Mouse (Mus musculus) ovary, postnatal 10 days (tissue): ENCODE measurements around the gene Arhgef3.

Experiments used
- DNase-seq: peaks from one replicate; pipeline ENCODE4 v3.0.0; 2022; ENCODE audit warnings: low spot score

The Arhgef3 gene

DNA sequence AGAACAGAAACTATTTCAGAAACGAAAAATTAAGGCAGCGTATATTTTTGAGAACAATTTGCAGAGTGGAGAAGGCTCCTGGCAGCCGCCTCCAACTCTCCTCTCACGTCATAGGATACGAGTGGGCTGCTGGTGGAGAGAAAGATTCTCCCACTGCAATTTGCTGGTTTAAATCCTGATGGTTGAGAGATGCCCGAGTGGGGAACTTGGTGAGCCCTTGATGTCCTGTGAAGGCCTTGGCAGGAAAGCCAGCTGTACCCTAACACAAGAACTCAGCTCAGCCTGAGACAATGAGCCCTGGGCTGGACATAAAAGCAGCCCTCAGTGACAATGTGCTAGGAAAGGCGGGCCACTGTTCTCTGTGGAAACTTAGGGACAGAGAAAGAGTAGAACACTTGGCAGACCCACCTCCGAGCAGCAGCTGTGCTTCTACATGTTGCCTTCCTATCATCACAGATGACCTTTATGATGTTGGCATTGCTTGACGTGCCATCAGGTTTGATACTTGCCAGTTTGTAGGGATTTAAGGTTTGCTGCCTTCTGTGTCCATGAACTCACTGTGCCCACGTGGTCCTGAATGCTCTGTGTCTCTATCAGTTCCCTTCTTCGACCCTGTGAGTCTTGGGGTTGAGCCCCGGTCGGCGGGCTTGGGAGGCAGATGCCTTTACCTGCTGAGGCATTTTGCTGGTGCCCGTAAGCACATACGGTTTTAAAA is 154.4 kb downstream of the Arhgef3 start:
- DNase-seq: no peak

DNA sequence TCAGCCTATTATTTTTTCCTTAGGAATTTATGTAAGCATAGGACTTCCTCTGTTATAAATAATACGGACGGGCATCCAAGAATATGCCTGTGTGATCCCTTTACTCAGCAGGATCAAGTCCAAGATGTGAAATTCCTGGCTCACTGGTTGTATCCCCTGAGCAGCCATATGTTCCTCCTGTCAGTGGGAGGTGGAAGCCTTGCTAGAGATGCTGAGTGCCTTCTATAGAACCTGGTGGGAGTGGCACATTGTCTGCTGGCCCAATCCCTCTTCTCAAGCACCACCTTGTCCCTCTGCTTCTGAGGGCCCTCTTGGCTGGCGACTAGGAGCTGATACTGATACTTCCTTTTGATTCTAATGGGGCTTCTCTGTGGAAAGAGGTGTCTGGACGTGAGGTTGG is 155.1 kb downstream of the Arhgef3 start:
- DNase-seq: no peak

DNA sequence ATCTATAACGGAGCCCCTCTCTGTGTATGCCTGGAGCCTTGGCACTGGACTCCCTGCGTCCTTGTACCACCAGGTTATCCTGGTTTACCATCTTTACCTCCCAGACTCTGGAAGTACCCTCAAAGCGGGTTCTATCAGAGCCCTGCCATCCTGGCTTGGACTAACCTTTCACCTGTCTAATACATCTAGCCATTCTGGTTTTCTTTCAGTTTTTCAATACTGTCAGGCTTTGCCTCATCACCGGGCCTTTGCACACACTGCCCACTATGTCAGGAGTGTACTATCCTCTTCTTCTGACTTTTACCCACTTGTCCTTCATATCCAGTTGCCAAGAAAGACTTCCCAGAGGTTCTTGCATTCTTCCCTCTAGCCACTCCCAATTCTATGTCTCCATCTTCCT is 155.8 kb downstream of the Arhgef3 start:
- no peak for DNase-seq

DNA sequence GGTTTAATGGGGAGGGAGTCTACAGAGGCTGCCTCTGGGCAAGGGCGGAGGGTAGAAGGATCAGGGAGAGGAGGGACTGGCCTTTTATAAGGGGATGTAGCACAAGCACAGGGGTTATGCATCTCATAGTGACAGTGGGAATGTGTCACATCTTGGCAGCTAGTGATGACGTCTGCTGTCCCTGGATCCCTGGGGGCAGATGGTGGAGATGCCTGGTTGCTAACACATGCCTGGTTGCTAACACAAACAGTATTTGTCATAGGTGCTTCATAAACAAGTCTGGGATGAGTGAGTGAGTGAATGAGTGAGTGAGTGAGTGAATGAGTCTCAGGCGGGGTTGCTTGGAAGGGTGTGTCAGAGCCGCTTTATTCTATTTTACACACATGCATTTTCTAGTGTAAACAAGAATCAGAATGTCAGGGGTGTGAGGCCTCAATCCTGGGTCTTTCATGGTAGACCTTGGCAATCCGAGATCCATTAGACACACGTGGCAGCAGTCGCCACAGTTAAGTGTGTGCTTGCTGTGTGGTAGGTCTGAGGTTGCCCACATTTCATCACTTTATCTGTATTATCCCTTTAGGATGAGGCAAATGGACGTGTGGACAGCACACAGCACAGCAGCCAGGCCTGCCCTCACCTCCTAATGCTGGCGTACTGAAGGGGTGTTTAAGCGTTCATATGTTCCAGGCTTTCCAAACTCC is 156.8 kb downstream of the Arhgef3 start:
- no peak for DNase-seq

DNA sequence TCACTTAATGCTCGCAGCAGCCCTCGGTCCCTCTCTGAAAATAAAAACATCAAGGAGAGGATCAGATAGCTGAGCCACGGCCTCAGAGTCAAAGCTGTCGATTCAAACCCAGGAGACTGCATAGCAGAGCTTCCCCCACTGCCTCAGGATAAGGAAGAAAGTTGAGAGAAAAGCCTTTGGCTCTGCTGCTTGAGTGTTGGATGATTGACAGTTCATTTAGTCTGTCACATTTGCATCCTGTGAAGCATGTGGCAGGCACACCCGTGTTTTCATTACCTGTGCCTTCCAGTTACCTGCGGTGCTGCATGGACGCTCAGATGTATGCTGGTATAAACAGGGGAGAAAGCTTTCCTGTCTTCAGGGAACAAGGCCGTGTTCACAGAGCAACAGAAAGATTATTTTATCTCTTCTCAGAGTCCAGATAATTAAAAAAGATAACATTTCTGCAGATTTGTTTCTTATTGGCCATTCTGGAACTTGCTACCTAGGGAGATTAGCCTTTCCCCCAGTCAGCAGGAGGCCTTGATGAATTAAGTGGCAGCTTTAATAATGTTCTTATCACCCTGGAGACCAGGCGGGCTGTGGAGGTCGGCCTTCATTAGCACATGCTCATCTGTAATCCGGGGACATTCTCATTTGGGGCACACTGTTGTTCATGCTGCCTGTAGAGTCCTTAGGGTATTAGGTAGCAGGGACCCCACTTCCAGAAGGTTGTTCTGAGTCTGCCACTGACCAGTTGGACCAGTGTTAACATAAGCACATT is 157.6 kb downstream of the Arhgef3 start:
- no peak for DNase-seq

DNA sequence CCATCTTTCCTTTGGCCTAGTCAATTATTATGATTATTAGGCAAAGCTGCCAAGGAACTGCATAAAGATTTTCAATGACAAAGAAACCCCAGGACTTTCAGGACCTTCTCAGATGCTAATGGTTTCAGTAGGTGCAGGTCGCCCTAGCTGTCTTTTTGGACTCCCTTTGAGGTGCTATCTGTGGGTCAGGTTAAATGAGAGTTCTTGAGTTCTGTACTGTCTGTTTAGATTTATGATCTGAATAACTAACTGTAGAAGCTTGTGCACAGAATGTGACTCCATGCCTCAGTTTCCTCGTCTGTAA is 158.1 kb downstream of the Arhgef3 start:
- DNase-seq: no peak

DNA sequence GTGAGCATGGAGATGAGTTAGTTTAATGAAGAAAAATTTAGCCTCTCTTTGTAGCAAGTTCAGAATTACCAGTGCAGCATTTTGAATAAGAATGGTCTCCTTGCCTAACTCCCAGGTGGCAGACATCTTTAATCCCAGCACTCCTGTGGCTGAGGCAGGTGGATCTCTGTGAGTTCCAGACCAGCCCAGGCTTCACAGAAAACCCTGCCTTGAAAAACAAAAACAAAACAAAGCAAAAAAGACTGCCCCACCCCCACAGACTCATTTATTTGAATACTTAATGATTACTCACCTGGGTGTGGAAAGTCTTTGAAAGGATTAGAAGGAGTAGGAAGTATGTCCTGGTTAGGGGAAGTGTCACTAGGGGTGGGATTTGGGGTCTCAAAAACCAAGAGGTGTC is 158.5 kb downstream of the Arhgef3 start:
- DNase-seq: no peak

- no peak for DNase-seq
Observed at GRCm38 (mm10) chr14:27277259-27277658, 162.6 kb downstream of the Arhgef3 start.

DNA sequence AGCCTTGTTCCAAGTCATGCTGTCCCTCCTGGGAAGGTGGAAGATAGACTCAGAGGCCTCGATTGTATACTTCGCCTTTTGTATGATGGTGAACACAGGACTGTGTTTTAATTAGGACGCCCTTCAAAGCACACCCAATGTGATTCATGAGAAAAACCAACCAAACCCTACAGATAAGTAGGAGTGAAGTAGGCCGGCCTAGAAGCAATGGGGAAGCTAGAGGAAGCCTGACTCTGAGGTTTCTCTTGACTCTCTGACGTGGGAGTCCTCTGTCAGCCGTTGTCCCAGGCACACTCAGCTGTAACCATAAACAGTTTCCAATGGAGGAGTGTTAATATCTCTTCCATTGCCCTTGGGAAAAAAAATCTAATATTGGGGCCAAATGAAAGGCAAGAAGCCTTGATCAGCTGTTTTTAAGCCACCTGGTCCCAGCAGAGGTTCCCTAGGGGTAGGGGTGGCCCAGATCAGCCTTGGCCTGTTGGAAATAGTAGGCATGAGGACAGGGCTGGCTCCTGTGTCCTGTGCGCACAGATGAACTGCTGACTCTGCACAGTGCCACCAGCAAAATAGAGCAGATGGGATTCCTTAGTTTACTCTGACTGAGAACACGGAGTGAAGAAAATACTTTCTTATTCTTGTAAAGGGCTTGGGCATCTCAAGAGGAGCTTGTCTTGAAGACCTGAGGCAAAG is 165.6 kb downstream of the Arhgef3 start:
- no peak for DNase-seq

- no peak for DNase-seq
Observed at GRCm38 (mm10) chr14:27283956-27284355, 169.3 kb downstream of the Arhgef3 start.

DNA sequence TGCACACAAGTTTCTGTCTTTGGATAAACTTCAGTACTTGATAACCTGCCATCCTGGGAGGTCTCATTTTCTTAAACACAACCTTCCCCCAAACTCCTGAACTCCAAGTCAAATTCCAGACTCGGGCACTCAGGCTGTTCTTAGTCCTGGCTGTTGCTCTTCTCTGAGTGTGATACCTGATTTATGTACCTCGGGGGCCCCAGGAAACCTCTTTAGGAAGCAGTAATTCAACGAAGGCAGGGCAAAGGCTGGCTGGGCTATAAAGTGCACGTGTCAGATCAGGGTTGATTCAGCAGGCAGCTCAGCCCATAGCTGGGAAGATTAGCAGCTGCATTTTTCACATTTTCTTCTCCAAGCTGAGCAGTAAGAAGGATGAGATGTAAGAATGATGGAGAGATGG is 171.5 kb downstream of the Arhgef3 start:
- no peak for DNase-seq

- no peak for DNase-seq
Observed at GRCm38 (mm10) chr14:27289053-27289452, 174.4 kb downstream of the Arhgef3 start.

- DNase-seq: no peak
Observed at GRCm38 (mm10) chr14:27292101-27292500, 177.4 kb downstream of the Arhgef3 start.

DNA sequence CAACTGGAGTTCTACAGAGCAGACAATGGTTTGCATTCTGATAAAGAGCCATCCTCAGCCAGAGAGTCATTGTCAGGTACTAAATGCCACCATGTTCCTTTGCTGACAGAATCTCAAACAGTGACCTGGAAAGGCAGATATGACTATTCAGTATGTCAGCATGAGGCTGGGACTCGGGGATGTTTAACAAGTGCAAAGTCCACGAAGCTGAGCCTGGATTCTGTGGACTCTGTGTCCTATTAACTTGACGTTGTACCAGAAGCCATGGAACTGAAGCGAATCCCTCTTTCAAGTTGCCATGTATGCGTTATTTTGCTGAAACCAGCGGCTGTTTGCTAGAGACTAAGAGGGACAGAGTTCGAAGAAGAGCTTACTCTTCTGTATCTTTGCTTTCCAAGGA is 181.1 kb downstream of the Arhgef3 start:
- no peak for DNase-seq

GRCm38 (mm10) chr14:27296987-27297386 is 182.3 kb downstream of the Arhgef3 start:
- DNase-seq: no peak

- DNase-seq: no peak
Observed at GRCm38 (mm10) chr14:27298875-27299274, 184.2 kb downstream of the Arhgef3 start.

GRCm38 (mm10) chr14:27299705-27300104 is 185.0 kb downstream of the Arhgef3 start:
- DNase-seq: no peak

DNA sequence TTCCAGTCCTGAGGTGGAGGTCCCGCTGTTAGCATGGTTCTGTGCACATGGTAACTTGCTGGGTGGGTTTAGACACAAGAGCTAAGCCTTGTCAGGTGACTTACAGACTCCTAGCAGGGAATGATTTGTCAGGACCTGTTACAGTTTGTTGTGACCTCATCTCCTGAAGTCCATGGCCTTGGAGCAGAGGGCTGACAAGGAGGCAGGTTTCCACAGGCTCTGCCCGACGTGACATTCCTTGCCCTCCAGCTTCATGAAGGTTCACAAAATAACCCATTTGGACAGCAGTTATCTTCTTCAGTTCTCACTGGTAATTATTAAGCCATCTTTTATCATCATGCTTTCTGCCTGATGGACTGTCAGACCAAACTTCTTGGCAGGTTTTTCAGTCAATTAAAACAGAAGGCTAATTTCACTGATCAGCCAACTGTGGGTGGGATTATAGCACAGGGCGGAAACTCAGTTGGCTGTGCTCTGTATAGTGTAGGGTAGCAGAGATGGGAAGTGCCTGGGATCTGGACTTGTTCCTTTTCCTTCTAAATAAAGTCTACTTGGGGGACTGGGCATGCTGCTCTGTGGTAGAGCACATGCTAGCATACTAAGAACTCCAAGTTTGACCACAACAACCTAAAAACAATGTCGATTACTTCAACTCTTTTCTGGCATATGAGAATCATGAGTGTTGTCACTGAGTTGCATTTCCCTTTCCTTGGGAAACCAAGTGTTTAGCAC is 187.2 kb downstream of the Arhgef3 start:
- no peak for DNase-seq

DNA sequence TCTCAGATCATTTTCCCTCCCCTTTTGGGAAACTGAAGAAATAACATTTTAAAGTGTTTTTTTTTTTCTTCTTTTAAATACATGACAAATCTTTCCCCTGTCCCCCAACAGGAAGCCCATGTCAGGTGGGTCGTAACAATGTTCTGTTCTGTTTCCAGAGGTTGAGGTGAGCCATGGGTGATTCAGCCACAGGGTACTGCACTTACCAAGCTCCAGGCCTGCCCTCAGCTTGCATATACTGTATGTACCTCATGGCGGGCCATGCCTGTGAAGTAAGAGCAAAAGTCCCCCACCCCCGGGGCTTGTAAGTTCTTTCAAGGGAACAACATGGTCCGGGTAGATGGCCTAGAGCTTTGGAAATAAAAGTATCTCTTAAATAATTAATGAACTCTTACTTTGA is 188.6 kb downstream of the Arhgef3 start:
- DNase-seq: no peak

DNA sequence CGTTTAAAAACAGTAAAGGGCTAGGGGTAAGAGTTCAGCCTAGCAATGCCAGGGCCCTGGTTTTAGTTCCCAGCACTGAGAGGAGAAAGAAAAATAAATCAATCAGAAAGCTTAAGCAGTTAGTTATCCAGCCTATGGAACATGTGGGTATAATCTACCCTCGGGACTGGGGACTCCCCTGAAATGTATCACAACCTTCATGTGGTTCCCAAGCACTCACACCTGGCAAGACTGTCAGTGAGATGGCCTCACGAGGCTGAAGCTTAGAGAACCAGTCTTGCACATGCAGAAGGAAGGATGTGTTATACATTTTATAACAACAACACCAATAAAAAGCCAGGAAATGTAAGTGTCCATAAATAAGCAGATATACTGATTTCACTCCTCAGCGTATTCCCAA is 189.7 kb downstream of the Arhgef3 start:
- DNase-seq: no peak

- DNase-seq: no peak
Observed at GRCm38 (mm10) chr14:27308761-27309160, 194.1 kb downstream of the Arhgef3 start.
